Mouse (Mus musculus): ENCODE measurements around the gene Cnnm4.

DNA sequence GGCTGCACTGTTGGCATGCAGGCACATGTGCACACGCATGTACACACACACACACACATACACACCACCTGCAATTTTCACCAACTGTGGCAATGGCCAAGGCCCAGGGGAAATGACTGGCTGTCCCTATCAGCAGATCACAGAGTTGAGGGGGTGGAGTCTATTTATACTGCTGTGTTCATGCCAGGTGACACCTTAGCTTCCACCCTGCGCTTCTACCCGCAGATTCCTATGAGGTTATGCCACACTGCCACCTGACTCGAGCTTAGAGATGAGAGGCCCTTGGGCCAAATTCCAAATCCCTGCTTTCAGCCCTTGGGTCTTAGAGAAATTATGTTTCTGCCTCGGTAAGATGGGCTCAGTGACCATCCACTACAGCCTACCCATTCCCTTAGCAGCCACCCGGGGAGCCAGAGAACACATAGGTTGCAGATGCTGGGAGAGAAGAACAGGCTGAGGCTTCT, 63.2 kb downstream of the Cnnm4 start:
- TF ChIP-seq POLR2A (IDR thresholded peaks at IDR 0.05; ENCODE audit: insufficient read depth, low read depth, low read length) (no peak), CTCF (IDR thresholded peaks at IDR 0.05) (peak; percentile 54), EP300 (IDR thresholded peaks at IDR 0.05; ENCODE audit: insufficient read depth, low read depth, low read length) (peak; percentile 5; the same call in 1 of the 2 replicates)

Measured in heart, adult 2 months (tissue).